Mouse (Mus musculus): Measurements from ENCODE around the gene Ism2. TPM values are rescaled to one million over a fixed set of nuclear protein-coding genes. Genes with fewer than 3 reads are reported as not detected.
A peak's percentile ranks its signal among the peaks of the same experiment; 100 is the strongest.
"Not testable (repeated sequence)": the region's sequence is repeated elsewhere in the genome, so short reads cannot be mapped to it uniquely, and the experiment has no call there.

Ism2 gene
- polyA plus RNA-seq, 1 experiment from 2014 or later, result 1.1 TPM

DNA sequence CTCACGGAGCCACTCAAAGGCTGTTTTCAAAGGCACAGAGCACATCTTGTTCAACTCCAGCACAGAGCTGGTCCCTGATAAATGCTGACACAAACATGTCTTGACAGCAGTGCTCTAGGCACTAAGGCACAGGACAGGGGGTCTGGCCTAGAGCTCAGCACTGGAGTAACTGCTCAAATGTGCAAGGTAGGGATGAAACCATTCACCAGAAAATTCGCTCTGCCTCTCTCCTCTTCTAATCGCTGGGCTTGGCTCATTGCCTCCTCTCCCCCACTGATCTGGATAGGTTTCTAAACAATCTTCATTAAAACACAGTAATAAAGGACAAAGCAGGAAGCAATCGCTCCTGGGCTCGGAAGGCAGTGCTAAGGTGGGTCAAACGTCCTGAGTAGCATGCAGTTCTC is 31.6 kb upstream of the Ism2 start:
- no peaks in the 10 kb centered on the region for H3K27me3 ChIP-seq (replicated peaks; ENCODE audit: control insufficient read depth, insufficient read depth, low read length)
- H3K36me3 ChIP-seq (ENCODE audit: control insufficient read depth, insufficient read depth), result no peaks in the 10 kb centered on the region
- 27% methylated on average over 6 of the region's 6 CpGs for WGBS
- H3K9me3 ChIP-seq (ENCODE audit: control insufficient read depth, low read length), result no peaks in the 10 kb centered on the region
- H3K4me1 ChIP-seq (replicated peaks; ENCODE audit: control insufficient read depth, insufficient read depth, low read length), result peaks cover 13% of the 10 kb centered on the region
- no peak overlapping the region for H3K4me2 ChIP-seq (ENCODE audit: low read length)
- no peak overlapping the region for H3K27ac ChIP-seq (ENCODE audit: low read length)
- no peak overlapping the region for H3K9ac ChIP-seq (replicated peaks; ENCODE audit: low read depth, low read length)
- ATAC-seq, result no peak
- H3K4me3 ChIP-seq (replicated peaks; ENCODE audit: low read length), result no peak overlapping the region

DNA sequence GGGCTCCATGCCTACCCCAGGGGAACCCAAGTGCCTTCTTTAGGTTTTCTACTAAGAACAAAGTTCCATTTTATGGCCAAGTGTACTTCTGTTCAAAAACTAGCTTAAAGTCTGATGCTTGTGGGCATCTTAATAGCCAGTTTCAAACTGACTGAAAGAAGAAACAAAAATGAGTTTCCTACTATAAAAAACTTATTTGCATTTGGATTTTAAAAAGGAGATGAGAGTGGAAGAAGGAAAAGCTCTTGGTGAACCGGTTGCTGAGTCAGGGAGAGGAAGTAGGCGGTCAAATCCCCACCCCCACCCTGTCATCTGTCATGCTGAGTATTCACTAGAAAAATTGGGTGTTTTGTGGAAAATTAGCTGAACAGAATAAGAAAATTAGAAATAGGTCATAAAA is 30.7 kb upstream of the Ism2 start:
- Histone ChIP-seq H3K27me3 (replicated peaks; ENCODE audit: control insufficient read depth, insufficient read depth, low read length) (no peaks in the 10 kb centered on the region), H3K4me3 (replicated peaks; ENCODE audit: low read length) (no peak overlapping the region), H3K36me3 (ENCODE audit: control insufficient read depth, insufficient read depth) (no peaks in the 10 kb centered on the region), H3K9me3 (ENCODE audit: control insufficient read depth, low read length) (no peaks in the 10 kb centered on the region), H3K9ac (replicated peaks; ENCODE audit: low read depth, low read length) (no peak overlapping the region), H3K4me1 (replicated peaks; ENCODE audit: control insufficient read depth, insufficient read depth, low read length) (peaks cover 13% of the 10 kb centered on the region), H3K27ac (ENCODE audit: low read length) (no peak overlapping the region), H3K4me2 (ENCODE audit: low read length) (no peak overlapping the region)
- WGBS, result 69% methylated on average over 2 of the region's 2 CpGs
- ATAC-seq, result no peak

DNA sequence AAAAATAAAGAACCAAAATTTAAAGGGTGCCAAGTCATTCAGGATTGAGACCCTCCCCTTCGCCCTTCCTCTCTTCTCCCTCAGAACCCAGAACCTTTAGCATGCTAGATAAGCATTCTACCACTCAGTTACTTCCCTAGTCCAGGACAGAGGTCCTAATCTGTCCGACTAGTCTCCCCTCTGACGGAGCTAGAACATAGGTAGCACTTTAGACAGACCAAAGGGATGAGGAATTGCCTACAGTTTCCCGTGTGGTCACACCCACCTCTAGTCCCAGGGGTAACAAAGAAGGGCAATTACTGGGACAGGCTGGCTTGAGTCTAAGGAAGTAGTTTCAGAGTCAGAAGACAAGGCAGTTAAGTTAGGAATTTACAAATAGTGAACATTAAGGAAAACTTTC is 28.5 kb upstream of the Ism2 start:
- ATAC-seq, result no peak
- no peaks in the 10 kb centered on the region; the same call in 1 of the 2 replicates for H3K36me3 ChIP-seq (ENCODE audit: control insufficient read depth, insufficient read depth)
- H3K4me1 ChIP-seq (replicated peaks; ENCODE audit: control insufficient read depth, insufficient read depth, low read length), result peaks cover 13% of the 10 kb centered on the region
- no peak overlapping the region for H3K9ac ChIP-seq (replicated peaks; ENCODE audit: low read depth, low read length)
- no peak overlapping the region for H3K27ac ChIP-seq (ENCODE audit: low read length)
- H3K4me2 ChIP-seq (ENCODE audit: low read length), result no peak overlapping the region
- H3K9me3 ChIP-seq (ENCODE audit: control insufficient read depth, low read length), result no peaks in the 10 kb centered on the region
- no peak overlapping the region for H3K4me3 ChIP-seq (replicated peaks; ENCODE audit: low read length)
- no peaks in the 10 kb centered on the region for H3K27me3 ChIP-seq (replicated peaks; ENCODE audit: control insufficient read depth, insufficient read depth, low read length)
- WGBS, result 8% methylated on average over 4 of the region's 4 CpGs

DNA sequence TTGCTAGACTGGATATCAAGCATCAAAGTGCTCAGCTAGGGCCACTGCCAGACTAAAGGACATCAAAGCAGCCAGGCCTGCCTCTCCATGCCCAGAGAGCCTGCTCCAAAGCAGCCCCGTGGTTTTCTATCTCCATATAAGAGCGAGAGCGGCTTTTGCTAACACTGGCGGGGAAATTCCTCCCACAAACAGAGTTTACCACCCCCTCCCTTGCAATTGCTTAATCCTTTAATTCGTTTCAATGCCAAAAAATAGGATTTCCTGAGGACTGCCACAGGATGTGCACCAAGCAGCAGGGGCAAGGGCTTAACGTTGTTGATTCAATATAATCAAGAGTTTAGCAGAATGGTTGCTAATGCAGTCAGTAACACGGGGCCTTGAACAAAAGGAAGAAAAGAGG is 28.1 kb upstream of the Ism2 start:
- Histone ChIP-seq H3K9me3 (ENCODE audit: control insufficient read depth, low read length) (no peaks in the 10 kb centered on the region), H3K27me3 (replicated peaks; ENCODE audit: control insufficient read depth, insufficient read depth, low read length) (no peaks in the 10 kb centered on the region), H3K36me3 (ENCODE audit: control insufficient read depth, insufficient read depth) (no peaks in the 10 kb centered on the region; the same call in 1 of the 2 replicates), H3K4me2 (ENCODE audit: low read length) (no peak overlapping the region), H3K9ac (replicated peaks; ENCODE audit: low read depth, low read length) (no peak overlapping the region), H3K27ac (ENCODE audit: low read length) (no peak overlapping the region), H3K4me1 (replicated peaks; ENCODE audit: control insufficient read depth, insufficient read depth, low read length) (peaks cover 13% of the 10 kb centered on the region), H3K4me3 (replicated peaks; ENCODE audit: low read length) (no peak overlapping the region)
- WGBS, result 7% methylated on average over 7 of the region's 7 CpGs
- peak; percentile 63 for ATAC-seq

DNA sequence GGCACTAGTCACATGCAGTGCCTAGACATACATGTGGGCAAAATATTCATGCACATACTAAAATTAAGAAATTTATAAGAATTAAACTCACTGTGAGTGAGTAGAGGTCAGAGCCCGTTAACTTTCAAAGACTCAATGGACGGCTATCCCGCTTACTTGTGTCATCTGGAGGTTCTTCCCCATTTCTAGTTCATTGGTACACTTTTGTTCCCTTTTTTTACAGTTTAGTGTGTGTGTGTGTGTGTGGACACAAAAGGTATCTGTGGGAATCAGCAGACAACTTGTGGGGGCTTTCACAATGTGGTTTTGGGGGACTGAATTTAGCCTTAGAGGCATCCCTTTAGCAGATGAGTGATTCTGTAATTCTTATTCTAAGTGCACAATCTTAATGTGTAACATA is 25.9 kb upstream of the Ism2 start:
- H3K4me3 ChIP-seq (replicated peaks; ENCODE audit: low read length), result no peak overlapping the region
- H3K36me3 ChIP-seq (ENCODE audit: control insufficient read depth, insufficient read depth), result no peaks in the 10 kb centered on the region; the same call in 1 of the 2 replicates
- H3K27me3 ChIP-seq (replicated peaks; ENCODE audit: control insufficient read depth, insufficient read depth, low read length), result no peaks in the 10 kb centered on the region
- 95% methylated on average over 3 of the region's 3 CpGs for WGBS
- H3K4me1 ChIP-seq (replicated peaks; ENCODE audit: control insufficient read depth, insufficient read depth, low read length), result peaks cover 4% of the 10 kb centered on the region; the same call in 1 of the 2 replicates
- no peak overlapping the region for H3K27ac ChIP-seq (ENCODE audit: low read length)
- ATAC-seq, result no peak
- H3K9ac ChIP-seq (replicated peaks; ENCODE audit: low read depth, low read length), result no peak overlapping the region
- H3K4me2 ChIP-seq (ENCODE audit: low read length), result no peak overlapping the region
- H3K9me3 ChIP-seq (ENCODE audit: control insufficient read depth, low read length), result no peaks in the 10 kb centered on the region

DNA sequence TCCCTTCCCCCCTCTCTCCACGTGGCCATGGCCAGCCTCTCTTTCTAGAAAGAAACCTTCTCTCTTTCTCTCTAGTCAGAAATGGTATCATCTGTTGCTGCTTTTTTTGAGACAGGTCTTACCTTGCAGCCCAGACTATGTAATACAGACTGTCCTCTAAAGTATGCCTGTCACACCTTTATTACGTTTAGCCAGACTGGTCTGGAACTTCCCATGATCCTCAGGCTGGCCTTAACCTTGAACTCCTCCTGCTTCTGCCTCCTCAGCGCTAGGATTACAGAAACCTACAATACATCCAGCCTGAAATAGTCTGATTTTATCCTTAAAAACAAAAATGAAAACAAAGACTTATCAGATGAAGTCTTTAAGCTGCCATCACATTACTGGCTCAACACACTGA is 19.7 kb upstream of the Ism2 start:
- H3K27me3 ChIP-seq (replicated peaks; ENCODE audit: control insufficient read depth, insufficient read depth, low read length), result no peaks in the 10 kb centered on the region
- H3K4me2 ChIP-seq (ENCODE audit: low read length), result no peak overlapping the region
- H3K36me3 ChIP-seq (ENCODE audit: control insufficient read depth, insufficient read depth), result no peaks in the 10 kb centered on the region; the same call in 1 of the 2 replicates
- no peak overlapping the region for H3K9ac ChIP-seq (replicated peaks; ENCODE audit: low read depth, low read length)
- H3K9me3 ChIP-seq (ENCODE audit: control insufficient read depth, low read length), result no peaks in the 10 kb centered on the region
- no peak overlapping the region for H3K27ac ChIP-seq (ENCODE audit: low read length)
- no peak for ATAC-seq
- H3K4me3 ChIP-seq (replicated peaks; ENCODE audit: low read length), result no peak overlapping the region
- WGBS, result 93% methylated on average over 3 of the region's 3 CpGs
- no peaks in the 10 kb centered on the region for H3K4me1 ChIP-seq (replicated peaks; ENCODE audit: control insufficient read depth, insufficient read depth, low read length)

DNA sequence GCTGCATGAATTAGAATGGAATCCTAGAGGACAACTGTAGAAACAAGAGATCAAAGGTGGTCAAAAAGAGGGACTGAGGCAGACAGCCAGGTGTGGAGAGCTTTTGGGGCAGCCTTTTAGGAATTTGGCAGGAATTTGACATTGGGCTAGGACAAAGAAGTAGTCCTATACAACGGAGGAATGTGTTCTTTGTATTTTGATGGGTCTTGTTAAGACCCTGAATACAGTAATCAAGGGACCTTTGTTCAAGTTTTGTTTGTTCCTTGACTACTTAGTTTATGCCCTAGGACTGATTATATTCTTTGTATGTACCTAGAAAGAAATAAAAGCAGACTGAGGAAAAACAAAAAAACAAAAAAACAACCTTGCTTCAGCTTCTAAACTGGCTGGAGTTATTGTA is 18.4 kb upstream of the Ism2 start:
- ATAC-seq, result no peak
- H3K27ac ChIP-seq (ENCODE audit: low read length), result no peak overlapping the region
- H3K9ac ChIP-seq (replicated peaks; ENCODE audit: low read depth, low read length), result no peak overlapping the region
- no peaks in the 10 kb centered on the region for H3K27me3 ChIP-seq (replicated peaks; ENCODE audit: control insufficient read depth, insufficient read depth, low read length)
- WGBS, result 20% methylated on average over 1 of the region's 1 CpGs
- H3K9me3 ChIP-seq (ENCODE audit: control insufficient read depth, low read length), result no peaks in the 10 kb centered on the region
- no peak overlapping the region for H3K4me2 ChIP-seq (ENCODE audit: low read length)
- H3K36me3 ChIP-seq (ENCODE audit: control insufficient read depth, insufficient read depth), result no peaks in the 10 kb centered on the region
- no peak overlapping the region for H3K4me3 ChIP-seq (replicated peaks; ENCODE audit: low read length)
- H3K4me1 ChIP-seq (replicated peaks; ENCODE audit: control insufficient read depth, insufficient read depth, low read length), result no peaks in the 10 kb centered on the region

DNA sequence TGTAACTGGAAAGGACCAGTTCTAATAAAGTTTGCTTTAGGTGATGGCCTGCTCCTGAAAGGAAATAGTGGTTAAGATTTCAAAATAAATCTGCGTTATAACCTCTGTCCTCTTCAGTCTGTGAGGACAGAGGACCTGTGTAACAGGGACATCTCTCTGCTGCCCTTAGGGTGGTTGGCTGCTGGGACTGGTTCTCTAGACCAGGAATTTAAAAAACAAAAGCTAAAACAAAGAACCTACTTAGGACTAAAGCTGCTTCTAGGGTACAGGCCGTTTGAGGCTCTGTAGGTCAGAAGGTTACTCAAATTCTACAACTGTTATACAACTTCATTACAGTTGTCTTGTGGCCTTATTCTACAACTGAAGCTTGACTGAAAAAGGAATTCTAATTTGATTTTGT is 13.6 kb upstream of the Ism2 start:
- WGBS, result 67% methylated on average over 2 of the region's 2 CpGs
- no peak overlapping the region for H3K9ac ChIP-seq (replicated peaks; ENCODE audit: low read depth, low read length)

DNA sequence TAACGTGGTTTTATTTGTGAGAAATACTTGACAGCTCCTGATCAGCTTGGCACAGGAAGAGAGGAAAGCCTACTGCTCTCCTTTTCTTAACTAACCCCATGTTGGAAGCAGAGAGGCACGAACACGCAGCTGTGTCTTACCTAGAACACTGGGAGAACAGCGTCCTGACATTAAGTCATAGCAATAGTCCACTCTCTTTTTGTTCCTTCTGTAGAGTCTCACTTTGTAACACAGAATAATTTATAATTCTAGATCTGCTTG is 7.0 kb upstream of the Ism2 start:
- H3K27me3 ChIP-seq (replicated peaks; ENCODE audit: control insufficient read depth, insufficient read depth, low read length); H3K4me3 ChIP-seq (replicated peaks; ENCODE audit: low read length); H3K27ac ChIP-seq (ENCODE audit: low read length); H3K9me3 ChIP-seq (ENCODE audit: control insufficient read depth, low read length); ATAC-seq; H3K4me2 ChIP-seq (ENCODE audit: low read length); H3K4me1 ChIP-seq (replicated peaks; ENCODE audit: control insufficient read depth, insufficient read depth, low read length); H3K9ac ChIP-seq (replicated peaks; ENCODE audit: low read depth, low read length): not testable (repeated sequence)
- 29% methylated on average over 4 of the region's 4 CpGs for WGBS
- H3K36me3 ChIP-seq (ENCODE audit: control insufficient read depth, insufficient read depth), result peaks cover 10% of the 10 kb centered on the region; the same call in 1 of the 2 replicates

More for the DNA sequence above, 13.6 kb upstream of the Ism2 start:
- H3K4me3 ChIP-seq (replicated peaks; ENCODE audit: low read length), result no peak overlapping the region
- H3K36me3 ChIP-seq (ENCODE audit: control insufficient read depth, insufficient read depth), result peaks cover 14% of the 10 kb centered on the region
- H3K9me3 ChIP-seq (ENCODE audit: control insufficient read depth, low read length), result no peaks in the 10 kb centered on the region
- H3K4me2 ChIP-seq (ENCODE audit: low read length), result no peak overlapping the region
- no peak for ATAC-seq
- H3K27ac ChIP-seq (ENCODE audit: low read length), result no peak overlapping the region
- H3K27me3 ChIP-seq (replicated peaks; ENCODE audit: control insufficient read depth, insufficient read depth, low read length), result no peaks in the 10 kb centered on the region
- H3K4me1 ChIP-seq (replicated peaks; ENCODE audit: control insufficient read depth, insufficient read depth, low read length), result no peaks in the 10 kb centered on the region

Data from forebrain, embryonic 16.5 days (tissue).